Mouse (Mus musculus): ENCODE measurements around the gene Slc34a2. TPM values are rescaled to one million over a fixed set of nuclear protein-coding genes. Genes with fewer than 3 reads are reported as not detected.

Slc34a2 gene
- polyA plus RNA-seq, 1 experiment from 2014 or later = 0.72 TPM

DNA sequence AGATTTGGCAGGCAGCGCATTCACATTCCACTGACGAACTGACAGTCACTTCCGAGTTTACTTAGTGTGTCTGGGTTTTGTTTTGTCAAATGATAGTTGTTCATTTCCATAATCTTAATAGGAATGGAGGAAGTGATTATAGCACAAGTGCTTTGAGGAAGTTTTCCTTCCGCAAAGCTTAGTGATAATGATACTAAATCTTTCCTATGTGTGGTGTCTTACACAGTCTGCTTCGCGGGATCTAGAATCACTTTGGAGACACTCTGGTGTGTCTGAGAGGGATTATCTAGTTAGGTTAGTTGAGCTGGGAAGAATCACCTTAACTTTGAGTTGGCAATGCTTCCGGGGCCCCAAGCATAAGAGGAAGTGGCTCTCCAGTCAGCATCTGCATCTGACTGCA, 49.6 kb downstream of the Slc34a2 start:
- 87% methylated on average over 7 of the region's 7 CpGs for WGBS
- H3K27me3 ChIP-seq (replicated peaks; ENCODE audit: control insufficient read depth, insufficient read depth, low read length) = no peaks in the 10 kb centered on the region
- H3K9ac ChIP-seq (ENCODE audit: low read depth, low read length) = no peak overlapping the region
- DNase-seq (ENCODE audit: low spot score) = no peak
- no peak overlapping the region for H3K27ac ChIP-seq (replicated peaks; ENCODE audit: low read depth, low read length)
- ATAC-seq (ENCODE audit: low read depth) = no peak
- H3K9me3 ChIP-seq (ENCODE audit: control insufficient read depth, low read length) = no peaks in the 10 kb centered on the region
- H3K36me3 ChIP-seq (ENCODE audit: control insufficient read depth, insufficient read depth, low read length) = no peaks in the 10 kb centered on the region
- no peak overlapping the region for H3K4me2 ChIP-seq (ENCODE audit: low read depth, low read length)
- no peaks in the 10 kb centered on the region for H3K4me1 ChIP-seq (ENCODE audit: control insufficient read depth, insufficient read depth, low read length)
- no peak overlapping the region for H3K4me3 ChIP-seq (ENCODE audit: low read depth, low read length)

DNA sequence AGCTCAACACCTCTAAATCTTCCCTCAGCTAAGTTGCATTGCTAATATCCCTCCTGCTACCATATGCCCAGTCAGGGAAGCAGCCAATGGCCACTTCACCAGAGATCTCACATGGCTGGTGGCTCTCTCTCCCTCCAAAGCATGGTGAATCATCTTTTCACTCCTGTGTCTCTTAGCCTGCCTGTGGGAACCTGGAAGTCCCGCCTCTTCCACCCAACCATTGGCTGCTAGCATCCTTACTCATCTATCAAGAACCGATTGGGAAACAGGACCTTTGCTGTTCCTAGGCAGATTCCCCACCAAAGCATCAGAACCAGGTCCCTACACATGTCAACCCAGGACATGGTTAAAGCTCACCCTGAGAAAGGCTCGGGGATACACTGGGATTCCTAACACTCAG, 53.5 kb downstream of the Slc34a2 start:
- H3K27me3 ChIP-seq (replicated peaks; ENCODE audit: control insufficient read depth, insufficient read depth, low read length) = no peaks in the 10 kb centered on the region
- no peak overlapping the region for H3K4me3 ChIP-seq (ENCODE audit: low read depth, low read length)
- no peak overlapping the region for H3K9ac ChIP-seq (ENCODE audit: low read depth, low read length)
- H3K4me2 ChIP-seq (ENCODE audit: low read depth, low read length) = no peak overlapping the region
- ATAC-seq (ENCODE audit: low read depth) = no peak
- H3K9me3 ChIP-seq (ENCODE audit: control insufficient read depth, low read length) = no peaks in the 10 kb centered on the region
- no peak for DNase-seq (ENCODE audit: low spot score)
- no peaks in the 10 kb centered on the region for H3K4me1 ChIP-seq (ENCODE audit: control insufficient read depth, insufficient read depth, low read length)
- H3K27ac ChIP-seq (replicated peaks; ENCODE audit: low read depth, low read length) = no peak overlapping the region
- 69% methylated on average over 3 of the region's 3 CpGs for WGBS
- H3K36me3 ChIP-seq (ENCODE audit: control insufficient read depth, insufficient read depth, low read length) = no peaks in the 10 kb centered on the region

DNA sequence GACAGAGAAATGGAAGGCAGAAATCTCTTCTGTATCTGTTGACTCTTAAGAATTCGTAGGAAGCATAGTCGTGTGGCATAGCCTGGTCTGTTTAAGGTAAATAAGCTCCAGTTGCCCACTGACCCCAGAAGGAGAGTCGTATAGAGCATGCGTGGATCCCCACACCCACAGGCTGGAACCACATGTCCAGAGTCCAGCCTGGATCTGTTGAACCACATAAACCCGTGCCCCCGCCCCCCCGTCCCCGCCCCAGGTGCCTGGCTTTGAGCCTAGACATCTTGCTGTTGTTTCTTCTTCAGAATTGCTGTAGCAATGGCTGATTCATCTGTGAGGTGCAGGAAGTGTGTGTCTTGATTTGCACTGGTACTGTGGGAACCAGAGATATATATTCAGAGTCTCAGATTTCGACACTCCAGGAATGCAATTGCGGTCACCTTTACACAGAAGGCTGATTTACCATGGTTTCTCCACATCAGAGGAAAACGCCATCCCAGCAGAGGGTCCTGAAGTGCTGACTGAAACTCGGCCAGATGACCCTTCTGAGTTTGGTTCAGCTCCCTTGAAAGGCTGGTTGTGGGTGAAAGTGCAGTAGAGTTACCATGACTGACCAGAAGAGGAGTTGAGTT, 64.1 kb downstream of the Slc34a2 start:
- no peaks in the 10 kb centered on the region for H3K9me3 ChIP-seq (ENCODE audit: control insufficient read depth, low read length)
- H3K9ac ChIP-seq (ENCODE audit: low read depth, low read length) = no peak overlapping the region
- ATAC-seq (ENCODE audit: low read depth) (0 out of 2 replicates have a peak, but pooled peaks have one; percentile 50), DNase-seq (ENCODE audit: low spot score) (peak; percentile 27)
- no peaks in the 10 kb centered on the region for H3K4me1 ChIP-seq (ENCODE audit: control insufficient read depth, insufficient read depth, low read length)
- 68% methylated on average over 12 of the region's 12 CpGs for WGBS
- no peaks in the 10 kb centered on the region for H3K27me3 ChIP-seq (replicated peaks; ENCODE audit: control insufficient read depth, insufficient read depth, low read length)
- no peak overlapping the region for H3K4me3 ChIP-seq (ENCODE audit: low read depth, low read length)
- no peaks in the 10 kb centered on the region for H3K36me3 ChIP-seq (ENCODE audit: control insufficient read depth, insufficient read depth, low read length)
- no peak overlapping the region for H3K27ac ChIP-seq (replicated peaks; ENCODE audit: low read depth, low read length)
- no peak overlapping the region for H3K4me2 ChIP-seq (ENCODE audit: low read depth, low read length)

DNA sequence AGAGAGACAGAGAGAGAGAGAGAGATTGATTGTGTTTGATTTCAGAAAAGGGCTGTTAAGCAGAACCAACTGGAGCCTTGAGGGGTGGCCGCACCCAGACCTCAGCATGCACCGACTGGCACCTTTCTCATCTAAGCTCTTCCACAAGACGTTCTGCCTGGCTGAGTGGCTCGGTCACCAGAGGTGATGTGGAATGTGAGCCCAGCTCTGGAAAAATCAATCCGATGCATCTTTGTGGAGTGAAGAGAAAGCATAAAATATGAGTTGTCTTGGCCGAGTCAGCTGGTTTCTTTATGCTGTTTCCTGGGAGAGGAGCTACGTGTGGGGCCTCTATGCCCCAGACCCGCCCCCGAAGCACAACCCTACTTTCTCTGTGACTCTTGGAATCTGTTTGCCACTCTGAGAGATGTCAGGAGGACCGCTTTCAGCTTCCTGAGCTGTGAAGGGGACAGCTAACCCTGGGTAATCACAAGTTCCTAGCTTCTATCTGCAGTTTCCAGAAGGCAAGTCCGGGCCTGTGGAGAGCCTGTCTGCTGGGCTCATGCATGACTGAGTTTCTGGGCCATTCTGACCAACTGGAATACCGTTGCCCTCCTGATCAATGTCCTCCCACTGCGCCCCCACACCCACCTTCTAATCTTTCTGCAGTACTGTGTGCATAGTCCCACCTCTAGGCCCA, 66.4 kb downstream of the Slc34a2 start:
- no peak overlapping the region for H3K9ac ChIP-seq (ENCODE audit: low read depth, low read length)
- 64% methylated on average over 13 of the region's 13 CpGs for WGBS
- H3K27ac ChIP-seq (replicated peaks; ENCODE audit: low read depth, low read length) = no peak overlapping the region
- no peaks in the 10 kb centered on the region for H3K27me3 ChIP-seq (replicated peaks; ENCODE audit: control insufficient read depth, insufficient read depth, low read length)
- DNase-seq (ENCODE audit: low spot score) = no peak
- no peak overlapping the region for H3K4me3 ChIP-seq (ENCODE audit: low read depth, low read length)
- 0 out of 2 replicates have a peak, but pooled peaks have one; percentile 19 for ATAC-seq (ENCODE audit: low read depth)
- H3K4me2 ChIP-seq (ENCODE audit: low read depth, low read length) = no peak overlapping the region
- H3K36me3 ChIP-seq (ENCODE audit: control insufficient read depth, insufficient read depth, low read length) = no peaks in the 10 kb centered on the region
- H3K4me1 ChIP-seq (ENCODE audit: control insufficient read depth, insufficient read depth, low read length) = no peaks in the 10 kb centered on the region
- no peaks in the 10 kb centered on the region for H3K9me3 ChIP-seq (ENCODE audit: control insufficient read depth, low read length)

DNA sequence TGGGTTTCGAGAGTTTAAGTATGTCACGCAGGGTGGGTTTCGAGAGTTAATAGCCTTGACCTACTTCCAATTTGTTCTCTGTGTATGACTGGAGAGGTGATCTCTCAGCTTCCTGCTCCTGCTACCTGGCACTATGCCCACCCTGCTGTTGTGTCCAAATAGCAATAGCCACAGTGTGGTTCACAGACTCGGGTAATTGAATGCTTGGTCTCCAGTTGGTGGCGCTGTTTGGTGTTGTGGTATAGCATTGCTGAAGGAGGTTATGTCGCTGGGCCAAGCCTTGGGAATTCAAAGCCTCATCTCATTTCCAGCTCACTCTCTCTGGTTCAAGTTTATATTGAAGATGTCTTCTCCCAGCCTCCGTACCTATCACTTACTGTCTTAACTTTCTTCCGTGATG, 67.8 kb downstream of the Slc34a2 start:
- 67% methylated on average over 8 of the region's 8 CpGs for WGBS
- Histone ChIP-seq H3K27me3 (replicated peaks; ENCODE audit: control insufficient read depth, insufficient read depth, low read length) (no peaks in the 10 kb centered on the region), H3K4me1 (ENCODE audit: control insufficient read depth, insufficient read depth, low read length) (no peaks in the 10 kb centered on the region), H3K36me3 (ENCODE audit: control insufficient read depth, insufficient read depth, low read length) (no peaks in the 10 kb centered on the region), H3K9ac (ENCODE audit: low read depth, low read length) (no peak overlapping the region), H3K4me3 (ENCODE audit: low read depth, low read length) (no peak overlapping the region), H3K9me3 (ENCODE audit: control insufficient read depth, low read length) (no peaks in the 10 kb centered on the region), H3K4me2 (ENCODE audit: low read depth, low read length) (no peak overlapping the region), H3K27ac (replicated peaks; ENCODE audit: low read depth, low read length) (no peak overlapping the region)
- DNase-seq (ENCODE audit: low spot score) (peak; percentile 17), ATAC-seq (ENCODE audit: low read depth) (no peak)

DNA sequence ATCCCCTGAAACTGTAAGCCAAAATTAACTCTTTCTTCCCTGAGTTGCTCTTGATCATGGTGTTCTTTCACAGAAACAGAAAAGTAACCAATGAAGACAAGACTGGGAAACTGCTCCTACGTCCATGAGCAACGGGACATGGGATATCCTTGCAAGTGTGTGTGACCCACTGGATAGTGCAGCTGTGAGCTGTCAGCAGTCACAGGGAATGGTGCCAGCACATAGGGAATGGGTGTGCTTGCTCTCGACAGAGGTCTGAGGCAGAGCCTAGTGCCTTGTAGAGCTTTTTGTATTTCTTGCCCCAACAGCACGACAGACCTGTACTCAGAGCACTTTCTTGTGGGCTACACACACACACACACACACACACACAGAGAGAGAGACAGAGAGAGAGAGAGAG, 68.2 kb downstream of the Slc34a2 start:
- no peak overlapping the region for H3K27ac ChIP-seq (replicated peaks; ENCODE audit: low read depth, low read length)
- no peaks in the 10 kb centered on the region for H3K27me3 ChIP-seq (replicated peaks; ENCODE audit: control insufficient read depth, insufficient read depth, low read length)
- no peak for ATAC-seq (ENCODE audit: low read depth)
- no peak overlapping the region for H3K9ac ChIP-seq (ENCODE audit: low read depth, low read length)
- 68% methylated on average over 4 of the region's 4 CpGs for WGBS
- no peak overlapping the region for H3K4me2 ChIP-seq (ENCODE audit: low read depth, low read length)
- no peaks in the 10 kb centered on the region for H3K4me1 ChIP-seq (ENCODE audit: control insufficient read depth, insufficient read depth, low read length)
- no peak for DNase-seq (ENCODE audit: low spot score)
- no peaks in the 10 kb centered on the region for H3K36me3 ChIP-seq (ENCODE audit: control insufficient read depth, insufficient read depth, low read length)
- no peaks in the 10 kb centered on the region for H3K9me3 ChIP-seq (ENCODE audit: control insufficient read depth, low read length)
- no peak overlapping the region for H3K4me3 ChIP-seq (ENCODE audit: low read depth, low read length)

DNA sequence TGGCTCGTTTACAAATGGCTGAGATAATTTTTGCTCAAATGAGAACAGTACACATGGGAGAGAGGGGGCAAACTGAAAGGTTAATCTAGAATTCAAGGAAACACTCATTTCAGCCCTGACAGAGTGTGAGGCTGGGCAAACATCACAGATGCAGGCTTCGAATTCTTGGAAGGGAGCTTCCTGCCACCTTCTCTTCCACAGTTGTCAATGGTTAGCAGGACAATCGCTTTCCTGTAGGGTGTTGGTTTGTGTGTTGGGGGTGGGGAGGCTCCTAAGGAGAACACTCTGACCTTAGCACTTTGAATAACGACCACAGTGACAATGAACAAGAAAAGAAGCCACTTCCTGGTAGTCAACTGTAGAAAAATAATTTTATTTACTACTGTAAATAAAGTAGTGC, 68.8 kb downstream of the Slc34a2 start:
- DNase-seq (ENCODE audit: low spot score) = no peak
- H3K36me3 ChIP-seq (ENCODE audit: control insufficient read depth, insufficient read depth, low read length) = no peaks in the 10 kb centered on the region
- H3K9me3 ChIP-seq (ENCODE audit: control insufficient read depth, low read length) = no peaks in the 10 kb centered on the region
- H3K4me3 ChIP-seq (ENCODE audit: low read depth, low read length) = no peak overlapping the region
- WGBS = 43% methylated on average over 4 of the region's 4 CpGs
- H3K4me1 ChIP-seq (ENCODE audit: control insufficient read depth, insufficient read depth, low read length) = no peaks in the 10 kb centered on the region
- no peaks in the 10 kb centered on the region for H3K27me3 ChIP-seq (replicated peaks; ENCODE audit: control insufficient read depth, insufficient read depth, low read length)
- ATAC-seq (ENCODE audit: low read depth) = no peak
- H3K4me2 ChIP-seq (ENCODE audit: low read depth, low read length) = no peak overlapping the region
- H3K27ac ChIP-seq (replicated peaks; ENCODE audit: low read depth, low read length) = no peak overlapping the region
- no peak overlapping the region for H3K9ac ChIP-seq (ENCODE audit: low read depth, low read length)

DNA sequence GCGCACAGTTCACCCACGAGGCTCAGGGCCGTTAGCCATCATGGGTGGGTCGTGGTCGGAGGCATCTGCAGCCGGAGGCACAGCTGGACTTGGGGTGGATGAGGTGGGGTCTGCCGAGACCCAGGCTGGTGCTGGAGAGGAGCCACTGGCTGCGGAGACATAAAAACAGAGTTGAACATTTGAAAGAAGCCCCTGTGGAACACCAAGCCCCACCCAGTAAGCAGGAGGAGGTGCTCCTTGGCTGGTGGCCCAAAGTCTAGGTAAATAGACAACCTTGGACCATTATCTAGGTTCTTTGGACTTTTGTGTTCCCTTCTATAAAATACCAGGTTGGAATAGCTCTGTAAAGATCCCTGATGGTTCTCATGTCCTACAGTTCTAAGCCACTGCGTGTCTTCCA, 70.1 kb downstream of the Slc34a2 start:
- H3K27ac ChIP-seq (replicated peaks; ENCODE audit: low read depth, low read length) = no peak overlapping the region
- no peak overlapping the region for H3K9ac ChIP-seq (ENCODE audit: low read depth, low read length)
- peaks cover 1% of the 10 kb centered on the region; the same call in 1 of the 2 replicates for H3K9me3 ChIP-seq (ENCODE audit: control insufficient read depth, low read length)
- H3K27me3 ChIP-seq (replicated peaks; ENCODE audit: control insufficient read depth, insufficient read depth, low read length) = no peaks in the 10 kb centered on the region
- no peaks in the 10 kb centered on the region for H3K4me1 ChIP-seq (ENCODE audit: control insufficient read depth, insufficient read depth, low read length)
- 77% methylated on average over 9 of the region's 9 CpGs for WGBS
- no peak overlapping the region for H3K4me2 ChIP-seq (ENCODE audit: low read depth, low read length)
- no peak for ATAC-seq (ENCODE audit: low read depth)
- no peaks in the 10 kb centered on the region for H3K36me3 ChIP-seq (ENCODE audit: control insufficient read depth, insufficient read depth, low read length)
- no peak for DNase-seq (ENCODE audit: low spot score)
- H3K4me3 ChIP-seq (ENCODE audit: low read depth, low read length) = no peak overlapping the region

DNA sequence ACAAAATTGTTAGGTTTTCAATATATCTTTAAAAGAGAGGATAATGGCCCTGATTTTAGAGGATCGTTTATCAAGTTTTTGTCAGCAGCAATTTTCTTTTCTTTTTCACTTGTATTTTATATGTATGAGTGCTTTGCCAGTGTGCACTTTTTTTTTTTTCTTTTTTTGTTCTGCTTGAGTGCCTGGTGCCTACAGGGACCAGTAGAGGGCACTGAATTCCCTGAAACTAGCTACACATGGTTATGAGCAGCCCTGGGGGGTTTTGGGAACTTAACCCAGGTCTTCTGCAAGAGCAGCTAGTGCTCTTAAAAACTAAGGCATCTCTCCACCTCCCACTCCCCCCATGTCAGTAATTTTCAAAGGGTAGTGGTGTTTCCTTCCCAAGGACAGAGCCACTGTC, 70.8 kb downstream of the Slc34a2 start:
- DNase-seq (ENCODE audit: low spot score) (peak; percentile 24), ATAC-seq (ENCODE audit: low read depth) (no peak)
- Histone ChIP-seq H3K4me1 (ENCODE audit: control insufficient read depth, insufficient read depth, low read length) (no peaks in the 10 kb centered on the region), H3K36me3 (ENCODE audit: control insufficient read depth, insufficient read depth, low read length) (no peaks in the 10 kb centered on the region), H3K27me3 (replicated peaks; ENCODE audit: control insufficient read depth, insufficient read depth, low read length) (no peaks in the 10 kb centered on the region), H3K27ac (replicated peaks; ENCODE audit: low read depth, low read length) (no peak overlapping the region), H3K4me2 (ENCODE audit: low read depth, low read length) (no peak overlapping the region), H3K4me3 (ENCODE audit: low read depth, low read length) (no peak overlapping the region), H3K9ac (ENCODE audit: low read depth, low read length) (no peak overlapping the region), H3K9me3 (ENCODE audit: control insufficient read depth, low read length) (peaks cover 5% of the 10 kb centered on the region; the same call in 1 of the 2 replicates)
- WGBS = 87% methylated on average over 1 of the region's 1 CpGs
